Mouse (Mus musculus): Measurements from ENCODE around the gene Kbtbd12. TPM values are rescaled to one million over a fixed set of nuclear protein-coding genes. Genes with fewer than 3 reads are reported as not detected.

Kbtbd12 gene
- 1 to 10 TPM in 2 of 4 experiments, under 1 TPM in 2; 0.31 to 2.4 (median 1.6) TPM for total RNA-seq (2022)

GRCm38 (mm10) chr6:88637611-88638301 lies at the start of gene Kbtbd12:
Gene Kbtbd12 (minus strand): TSS chr6:88637950.
- no peak for DNase-seq

GRCm38 (mm10) chr6:88683380-88684053 lies 45.8 kb upstream of the Kbtbd12 start:
- DNase-seq = no peak

GRCm38 (mm10) chr6:88681026-88681425 lies 43.3 kb upstream of the Kbtbd12 start:
- no peak for DNase-seq

- no peak for DNase-seq
Measured at GRCm38 (mm10) chr6:88677738-88678137, 40.0 kb upstream of the Kbtbd12 start.

GRCm38 (mm10) chr6:88676753-88677736 lies 39.3 kb upstream of the Kbtbd12 start:
- no peak for DNase-seq

- no peak for DNase-seq
Measured at GRCm38 (mm10) chr6:88675815-88676214, 38.1 kb upstream of the Kbtbd12 start.

GRCm38 (mm10) chr6:88662284-88662683 lies 24.5 kb upstream of the Kbtbd12 start:
- no peak for DNase-seq

GRCm38 (mm10) chr6:88661696-88662095 lies 23.9 kb upstream of the Kbtbd12 start:
- peak; percentile 48 for DNase-seq

GRCm38 (mm10) chr6:88647564-88648295 lies 10.0 kb upstream of the Kbtbd12 start:
- peak; percentile 61 for DNase-seq

GRCm38 (mm10) chr6:88644786-88645185 lies 7.0 kb upstream of the Kbtbd12 start:
- no peak for DNase-seq

GRCm38 (mm10) chr6:88641346-88641920 lies 3.7 kb upstream of the Kbtbd12 start:
- DNase-seq = no peak

- no peak for DNase-seq
Measured at GRCm38 (mm10) chr6:88640331-88640730, 2.6 kb upstream of the Kbtbd12 start.

GRCm38 (mm10) chr6:88639921-88640320 lies 2.2 kb upstream of the Kbtbd12 start:
- DNase-seq = no peak

- no peak for DNase-seq
Measured at GRCm38 (mm10) chr6:88639372-88639920, 1.7 kb upstream of the Kbtbd12 start.

GRCm38 (mm10) chr6:88638917-88639316 lies 1.2 kb upstream of the Kbtbd12 start:
- DNase-seq = no peak

- no peak for DNase-seq
Measured at GRCm38 (mm10) chr6:88635881-88636754, 1.6 kb downstream of the Kbtbd12 start.

- peak; percentile 26 for DNase-seq
Measured at GRCm38 (mm10) chr6:88631293-88631692, 6.5 kb downstream of the Kbtbd12 start.

GRCm38 (mm10) chr6:88630560-88630959 lies 7.2 kb downstream of the Kbtbd12 start:
- no peak for DNase-seq

GRCm38 (mm10) chr6:88629821-88630220 lies 7.9 kb downstream of the Kbtbd12 start:
- no peak for DNase-seq

GRCm38 (mm10) chr6:88627317-88627811 lies 10.4 kb downstream of the Kbtbd12 start:
- peak; percentile 15 for DNase-seq

Data from adrenal gland, adult 8-10 months (tissue).